Mouse (Mus musculus) fat pad, adult 2 months (tissue): ENCODE measurements around the gene Spaar.
"Not testable (repeated sequence)": the region's sequence is repeated elsewhere in the genome, so short reads cannot be mapped to it uniquely, and the experiment has no call there.

Experiments
- DNase-seq: peaks from one replicate; pipeline ENCODE4 v3.0.0-alpha.2; 2011; ENCODE audit warnings: low read depth, low spot score; ENCODE audit errors: extremely low read depth

The Spaar gene

DNA sequence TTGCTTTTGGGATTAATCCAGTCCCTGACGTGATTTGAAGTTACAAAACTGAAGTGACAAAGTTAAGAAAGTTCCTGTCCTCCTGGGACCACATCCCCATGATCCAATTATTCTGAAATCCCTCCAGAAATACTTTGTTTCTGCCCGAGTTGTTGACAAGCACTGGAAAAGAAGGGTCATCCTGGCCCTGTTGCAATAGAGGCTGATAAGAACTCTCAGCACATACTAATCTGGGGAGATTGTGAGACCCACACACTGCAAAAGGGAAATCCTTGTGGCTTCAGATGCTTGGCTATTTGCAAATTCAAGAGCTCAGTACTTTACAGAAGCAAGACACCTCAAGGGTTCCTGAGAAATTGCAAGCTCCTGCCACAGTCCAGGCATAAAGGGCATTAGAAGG, 42.5 kb downstream of the Spaar start:
- DNase-seq = no peak

DNA sequence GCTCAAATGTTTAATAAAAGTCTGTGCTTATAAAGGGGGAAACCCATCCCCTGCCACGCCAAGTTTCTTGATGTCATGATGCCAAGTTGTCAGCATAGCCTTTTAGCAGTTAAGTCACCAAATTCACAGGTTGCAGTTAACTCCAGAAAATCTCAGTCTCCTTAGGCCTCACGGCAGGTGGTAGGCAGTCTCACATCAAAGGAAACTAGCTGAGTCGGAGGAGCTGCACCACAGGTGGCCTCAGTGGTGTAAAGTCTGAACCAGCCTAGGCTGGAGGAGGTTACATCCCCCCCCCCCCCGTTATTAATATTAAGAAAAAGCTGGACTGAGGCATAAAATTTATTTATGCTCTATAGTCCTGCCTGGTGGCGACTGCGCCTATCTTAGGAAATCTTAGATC, 65.5 kb downstream of the Spaar start:
- DNase-seq = no peak

DNA sequence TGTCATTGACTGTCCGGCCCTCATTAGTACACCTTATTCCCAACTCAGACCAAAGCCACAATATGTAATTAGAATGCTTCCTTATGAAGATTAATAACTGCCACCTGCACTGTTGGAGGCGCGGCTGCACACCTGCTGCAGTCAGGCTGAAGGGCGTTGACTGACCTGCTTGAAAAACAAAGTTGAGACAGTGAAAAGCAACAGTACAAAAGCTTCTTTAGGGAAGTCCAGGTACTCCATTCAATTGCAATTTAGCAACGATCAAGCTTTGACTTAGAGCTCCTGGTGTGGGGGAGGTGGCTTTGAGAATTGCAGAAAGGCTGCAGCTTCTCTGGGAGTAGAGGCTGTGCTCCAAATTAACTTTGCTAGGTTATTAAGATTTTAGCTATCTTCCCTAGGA, 66.0 kb downstream of the Spaar start:
- not testable (repeated sequence) for DNase-seq

DNA sequence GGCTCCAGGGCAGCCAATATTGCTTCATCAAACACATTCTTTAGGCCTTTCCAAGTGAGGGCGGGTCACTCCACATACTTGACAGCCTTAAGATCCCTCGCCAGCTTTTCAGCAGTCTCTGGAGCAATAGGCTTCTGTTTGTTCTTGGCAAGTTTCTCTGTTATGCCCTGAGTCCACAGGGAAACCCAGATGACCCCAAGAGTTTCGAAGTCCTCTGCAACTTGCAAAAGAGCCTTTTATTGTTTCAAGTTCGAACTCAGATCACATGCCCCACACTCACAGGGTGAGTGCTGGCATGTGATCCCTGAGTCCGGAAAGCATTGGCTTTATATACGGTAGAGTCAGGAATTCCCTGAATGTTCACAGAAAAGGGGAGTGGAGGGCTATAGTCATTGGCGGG, 69.1 kb downstream of the Spaar start:
- DNase-seq = peak; percentile 99
